Mouse (Mus musculus): ENCODE results near the gene Elf2.

DNA sequence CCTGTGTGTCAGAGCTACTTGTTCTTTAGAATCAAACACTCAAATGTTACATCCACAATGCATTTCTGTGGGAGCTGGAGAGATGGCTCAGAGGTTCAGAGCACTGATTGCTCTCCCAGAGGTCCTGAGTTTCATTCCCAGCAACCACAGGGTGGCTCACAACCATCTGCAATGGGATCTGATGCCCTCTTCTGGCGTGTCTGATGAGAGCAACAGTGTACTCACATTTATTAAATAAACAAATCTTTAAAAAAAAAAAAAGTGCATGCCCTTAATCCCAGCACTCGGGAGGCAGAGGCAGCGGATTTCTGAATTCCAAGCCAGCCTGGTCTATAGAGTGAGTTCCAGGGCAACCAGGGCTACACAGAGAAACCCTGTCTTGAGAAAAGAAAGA is 13.6 kb upstream of the Elf2 start:
- TF ChIP-seq CTCF (IDR thresholded peaks at IDR 0.05; ENCODE audit: low read depth, low read length) (no peak), GATA1 (IDR thresholded peaks at IDR 0.05; ENCODE audit: borderline replicate concordance, low read length) (no peak)

Data from G1E (cell line).